Mouse (Mus musculus) naive thymus-derived CD4-positive, alpha-beta T cell, adult 5 months (primary cell): ENCODE measurements around the gene Hif1an. TPM values are rescaled to one million over a fixed set of nuclear protein-coding genes. Genes with fewer than 3 reads are reported as not detected.

ENCODE experiments used
- polyA plus RNA-seq: library from polyadenylated mRNA; unstranded; fragments of 100-300 nt; shearing (Covaris generic); gene quantifications from one replicate; pipeline ENCODE4 v1.2.1, GENCODE M21; 2017

Hif1an gene
- 49.2 TPM for polyA plus RNA-seq

DNA sequence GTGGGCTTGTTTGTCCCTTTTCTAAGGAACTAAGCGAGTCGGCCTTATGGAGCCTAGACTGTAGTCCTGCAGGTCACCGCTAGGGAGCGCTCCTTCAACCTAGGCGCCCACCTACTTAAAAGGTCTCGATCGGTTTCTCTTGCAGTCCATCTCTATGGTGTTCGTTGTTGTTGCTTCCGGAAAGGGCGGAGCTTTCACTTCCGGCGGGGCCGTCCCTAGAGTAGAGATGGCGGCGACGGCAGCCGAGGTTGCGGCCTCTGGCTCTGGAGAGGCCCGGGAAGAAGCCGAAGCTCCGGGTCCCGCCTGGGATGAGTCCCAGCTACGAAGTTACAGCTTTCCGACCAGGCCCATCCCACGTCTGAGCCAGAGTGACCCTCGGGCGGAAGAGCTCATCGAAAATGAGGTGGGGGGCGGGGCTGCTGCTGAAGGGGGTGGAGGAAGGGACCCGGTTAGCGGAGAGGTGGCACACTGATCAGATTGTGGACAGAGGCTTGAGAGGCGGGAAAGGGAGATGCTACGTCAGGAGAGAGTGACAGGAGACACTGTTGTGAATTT is at the start of gene Hif1an:
TSS of gene Hif1an (plus strand) at position 199 of the 555 bp plus-strand sequence.

DNA sequence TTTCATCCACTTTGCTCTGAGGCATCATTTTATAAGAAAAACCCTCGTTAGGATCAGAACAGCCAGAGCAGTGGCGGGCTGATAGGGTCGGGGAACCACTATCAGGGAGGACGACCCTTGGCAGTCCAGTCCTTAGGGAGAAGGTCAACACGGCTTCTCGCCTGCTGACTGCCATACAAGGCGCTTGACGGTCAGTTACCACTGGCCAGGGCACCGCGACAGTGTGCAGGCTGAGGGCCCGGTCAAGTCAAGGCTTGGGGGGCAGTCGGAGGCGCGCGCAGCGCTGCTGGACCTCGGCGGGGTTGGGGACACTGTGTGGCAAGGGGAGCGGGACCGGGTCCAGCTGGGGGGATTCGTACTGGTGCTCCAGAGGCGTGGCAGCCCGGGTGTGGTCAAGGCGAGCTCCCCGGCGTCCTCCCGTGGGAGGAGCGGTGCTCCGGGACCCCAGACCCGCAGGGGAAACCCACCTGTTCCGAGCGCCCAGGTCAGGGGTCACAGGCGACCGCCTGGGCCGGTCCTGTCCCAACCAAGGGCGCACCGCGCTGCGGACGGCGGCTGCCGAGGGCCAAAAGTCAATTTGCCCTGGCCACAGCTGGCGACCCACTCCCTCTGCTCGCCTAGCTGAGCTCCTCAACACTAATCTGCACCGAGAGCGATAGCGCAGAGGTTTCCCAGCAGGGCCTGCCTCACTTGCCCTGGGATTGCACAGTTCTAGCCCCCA is 17.2 kb upstream of the Hif1an start, which contains the start of gene Sec31b:
TSS of gene Sec31b (minus strand) at position 544 of the 721 bp plus-strand sequence.

GRCm38 (mm10) chr19:44552731-44553130 is 9.9 kb upstream of the Hif1an start, which contains the start of gene Gm20538:
Gm20538 (minus strand) TSS chr19:44552831.

DNA sequence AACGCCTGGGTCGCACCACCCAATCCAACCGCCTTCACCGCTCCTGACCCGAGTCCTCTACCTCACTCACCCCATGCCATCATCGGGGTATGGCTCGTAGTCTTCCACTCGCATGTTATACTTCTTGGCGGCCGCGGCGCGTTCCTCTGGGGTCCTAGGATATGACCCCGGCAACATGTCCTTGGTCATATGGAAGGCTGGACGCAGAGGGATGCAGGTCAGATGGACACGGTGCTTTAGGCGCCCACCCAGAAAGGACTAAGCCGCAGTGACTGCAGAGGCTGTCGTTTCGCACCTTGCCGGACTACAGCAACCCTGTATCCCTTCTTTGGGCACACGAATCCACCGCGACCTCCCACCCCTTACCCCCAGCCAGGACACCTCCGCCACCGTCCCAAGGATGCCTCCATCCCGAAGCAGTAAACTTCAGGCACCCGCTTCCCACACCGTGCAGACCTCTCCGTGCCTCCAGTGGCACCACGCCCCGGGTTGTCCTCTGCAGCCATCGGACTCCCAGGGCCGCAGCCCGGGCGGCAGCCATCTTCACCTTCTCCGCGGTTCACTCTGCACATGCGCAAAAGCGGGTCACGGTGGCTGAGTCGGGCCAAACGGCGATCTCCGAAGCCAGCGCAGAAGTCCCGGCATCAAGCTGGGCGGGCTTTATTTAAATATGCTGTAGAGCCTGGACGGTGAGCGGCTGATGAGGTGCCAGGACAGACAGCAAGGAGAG is 7.6 kb upstream of the Hif1an start, which contains the start of gene Ndufb8:
TSS of gene Ndufb8 (minus strand) at position 580 of the 730 bp plus-strand sequence.

Other genes starting within 250 kb of the Hif1an start
- gene Scd4, start 229.8 kb upstream of the Hif1an start, polyA plus RNA-seq, result 0.17 TPM
- gene Scd1, start 155.0 kb upstream of the Hif1an start, polyA plus RNA-seq, result not detected
- not detected for gene Wnt8b, start 69.4 kb upstream of the Hif1an start, polyA plus RNA-seq
- gene Sec31b, start 17.0 kb upstream of the Hif1an start, polyA plus RNA-seq, result 5.6 TPM
- gene Gm20538, start 10.0 kb upstream of the Hif1an start, polyA plus RNA-seq, result 10.5 TPM
- gene Ndufb8, start 7.4 kb upstream of the Hif1an start, polyA plus RNA-seq, result 176 TPM
- gene Pax2, start 193.2 kb downstream of the Hif1an start, polyA plus RNA-seq, result not detected